Mouse (Mus musculus): ENCODE results near the gene Fbxo2. TPM values are rescaled to one million over a fixed set of nuclear protein-coding genes. Genes with fewer than 3 reads are reported as not detected.
"Not testable (repeated sequence)": the region's sequence is repeated elsewhere in the genome, so short reads cannot be mapped to it uniquely, and the experiment has no call there.

The Fbxo2 gene
- total RNA-seq, 4 experiments from 2014 or later, result 109 to 123 (median 113) TPM

DNA sequence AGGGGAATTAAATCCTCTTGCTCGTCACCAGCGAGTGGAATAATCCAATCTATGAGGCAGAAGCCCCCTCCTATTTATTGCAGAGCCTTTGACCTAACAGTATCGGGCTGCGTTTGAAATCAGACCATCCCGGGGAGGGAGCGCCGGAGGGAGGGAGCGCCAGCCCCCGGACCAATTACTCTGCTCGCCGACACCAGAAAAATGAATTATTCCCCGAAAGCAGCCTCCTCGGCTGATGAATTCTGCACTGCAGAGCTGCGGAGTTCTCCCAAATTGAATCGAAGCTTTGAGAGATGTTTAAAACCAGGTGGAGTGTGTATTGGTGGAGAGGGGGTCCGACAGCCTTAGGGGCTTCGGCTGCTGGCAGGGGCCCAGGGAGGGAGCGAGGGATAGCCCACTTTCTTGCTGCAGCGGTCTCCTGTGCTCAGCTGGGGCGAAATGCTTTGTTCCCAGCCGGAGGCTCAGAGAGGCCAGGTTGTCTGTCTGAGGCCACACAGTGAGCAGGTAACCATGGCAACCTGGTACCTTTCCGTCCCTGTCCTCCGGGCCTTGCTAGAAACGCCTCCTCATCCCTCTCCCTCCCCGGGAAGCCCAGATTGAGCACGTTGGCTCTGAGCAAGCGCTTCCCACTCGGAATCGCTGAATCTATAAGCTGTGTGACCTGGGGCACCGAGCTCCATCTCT, 13.5 kb downstream of the Fbxo2 start:
- peak in 1 of 2 experiments; percentile 82 for DNase-seq (ENCODE audit: low spot score in 2 of 2)

DNA sequence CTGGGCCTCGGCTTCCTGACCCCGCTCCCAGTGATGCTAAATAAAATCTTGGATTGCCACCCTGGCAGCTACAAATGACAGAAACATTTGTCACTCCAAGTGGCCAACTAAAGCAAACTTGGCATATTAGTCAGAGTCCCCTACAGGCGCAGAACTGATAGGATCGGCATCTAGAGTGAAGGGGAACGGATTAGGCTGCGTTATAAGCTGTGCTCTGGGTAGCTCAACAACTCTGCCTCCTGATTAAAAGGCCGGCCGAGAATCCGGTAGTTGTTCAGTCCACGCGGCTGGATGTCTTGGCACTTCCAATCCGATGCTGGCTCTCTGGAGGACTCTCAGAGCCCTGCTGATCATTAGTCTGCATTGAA, 14.1 kb downstream of the Fbxo2 start:
- no peak for DNase-seq (ENCODE audit: low spot score in 2 of 2)

DNA sequence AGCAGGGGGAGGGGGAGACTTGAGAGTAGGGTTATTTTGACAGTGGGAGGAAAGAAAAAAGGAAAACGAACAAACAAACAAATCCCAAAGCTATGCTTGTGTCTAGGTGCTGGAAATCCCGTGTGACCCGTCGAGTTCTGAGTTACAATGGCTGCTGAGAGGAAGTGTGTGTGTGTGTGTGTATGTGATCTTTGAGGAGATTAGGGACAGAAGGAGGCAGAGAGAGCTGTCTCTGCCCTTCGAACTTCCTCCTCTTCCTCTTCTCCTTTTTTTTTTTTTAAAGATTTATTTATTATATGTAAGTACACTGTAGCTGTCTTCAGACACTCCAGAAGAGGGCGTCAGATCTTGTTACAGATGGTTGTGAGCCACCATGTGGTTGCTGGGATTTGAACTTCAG, 16.2 kb downstream of the Fbxo2 start:
- DNase-seq (ENCODE audit: low spot score in 2 of 2), result not testable (repeated sequence)

DNA sequence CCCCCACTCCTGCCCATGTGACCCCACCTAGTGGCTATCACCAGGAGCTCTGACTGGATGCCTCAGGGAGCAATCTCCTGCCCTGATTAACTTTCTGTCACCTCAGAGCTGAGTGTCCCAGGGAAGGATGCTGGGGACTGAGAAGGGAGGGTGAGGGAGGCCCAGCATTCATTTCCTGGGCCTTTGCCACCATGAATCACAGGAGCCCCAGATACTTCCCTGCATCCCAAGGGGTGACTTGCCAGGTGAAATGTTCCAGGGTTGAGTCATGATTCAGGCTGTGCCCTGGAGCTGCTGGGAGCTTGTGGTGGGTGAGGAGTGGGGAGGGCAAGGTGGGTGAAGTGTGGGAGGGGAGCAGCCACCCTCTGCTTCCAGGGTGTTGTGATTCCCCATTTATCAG, 17.3 kb downstream of the Fbxo2 start:
- DNase-seq (ENCODE audit: low spot score in 2 of 2), result no peak

DNA sequence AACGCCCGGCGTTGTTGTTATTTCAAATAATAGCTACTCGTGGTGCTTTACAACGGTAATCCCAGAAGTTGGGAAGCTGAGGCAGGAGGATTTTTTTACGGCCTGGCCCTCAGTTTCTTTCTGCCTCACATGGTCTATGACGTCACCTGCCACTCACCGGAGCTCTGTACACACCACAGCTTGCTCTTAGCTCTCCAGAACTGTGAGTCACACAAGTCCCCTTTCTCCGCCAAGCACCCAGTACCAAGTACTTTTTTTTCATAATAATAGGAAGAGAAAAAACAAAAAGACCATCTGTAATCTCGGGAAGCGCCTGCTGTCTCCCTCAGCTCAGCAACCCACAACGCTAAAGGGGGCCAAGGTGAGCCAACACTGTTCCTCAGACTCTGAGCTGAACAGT, 21.1 kb downstream of the Fbxo2 start:
- no peak for DNase-seq (ENCODE audit: low spot score in 2 of 2)

DNA sequence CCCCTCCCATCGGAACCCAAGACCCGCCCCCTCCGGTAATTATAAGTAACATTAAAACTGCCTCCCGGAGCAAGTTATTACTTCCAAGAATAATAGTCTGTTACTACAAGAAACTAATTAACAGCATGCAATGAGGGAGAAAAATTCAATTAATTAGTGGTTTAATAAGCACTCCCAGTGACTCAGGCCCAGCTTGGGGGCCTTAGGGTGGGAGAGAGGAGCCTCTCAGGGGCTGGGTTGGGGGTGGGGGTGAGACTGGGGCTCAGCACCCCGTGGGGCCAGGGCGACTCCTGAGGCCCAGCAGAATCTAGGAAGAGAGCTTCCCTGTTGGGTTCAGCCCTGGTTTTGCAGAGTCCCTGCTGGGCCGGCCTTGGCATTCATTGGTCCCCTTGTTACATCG, 21.9 kb downstream of the Fbxo2 start:
- no peak for DNase-seq (ENCODE audit: low spot score in 2 of 2)

DNA sequence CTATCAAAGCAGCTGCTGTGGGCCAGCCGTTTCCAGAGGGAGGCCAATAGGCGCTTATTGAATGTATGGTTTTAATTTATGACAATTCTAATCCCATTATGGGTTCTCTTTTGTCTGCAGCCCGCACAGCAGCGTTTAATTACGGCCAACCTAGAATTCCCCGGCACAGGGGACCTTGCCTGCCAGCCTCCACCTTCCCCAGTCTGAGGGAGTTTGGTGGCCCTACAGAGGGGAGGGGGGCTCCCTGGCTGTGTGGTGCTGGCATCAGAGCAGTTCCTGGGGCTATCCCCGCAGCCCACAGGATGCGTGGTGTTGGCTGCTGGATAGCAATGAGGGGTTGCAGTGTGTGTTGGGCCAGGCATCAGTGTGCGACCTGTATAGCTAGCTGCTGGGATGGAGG, 24.1 kb downstream of the Fbxo2 start:
- DNase-seq (ENCODE audit: low spot score in 2 of 2), result no peak

DNA sequence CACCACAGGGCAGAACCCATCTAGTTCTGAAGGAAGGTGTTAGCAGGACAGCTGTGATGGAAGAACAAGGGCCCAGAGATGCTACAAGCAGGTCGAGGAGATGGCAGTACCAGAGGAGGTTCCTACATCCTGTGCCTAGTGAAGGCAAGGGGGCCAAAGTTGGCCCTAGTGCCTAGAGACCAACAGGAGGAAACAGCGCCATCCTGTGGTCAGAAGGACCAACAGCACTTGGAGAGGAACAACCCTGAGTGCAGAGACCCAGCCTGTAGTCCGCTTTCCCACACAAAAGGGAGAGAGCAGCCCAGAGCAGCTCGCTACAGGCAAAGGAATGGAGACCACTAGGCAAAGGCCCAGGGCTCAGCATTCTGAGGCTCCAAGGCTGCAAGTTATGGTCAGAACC, 25.4 kb downstream of the Fbxo2 start:
- no peak for DNase-seq (ENCODE audit: low spot score in 2 of 2)

DNA sequence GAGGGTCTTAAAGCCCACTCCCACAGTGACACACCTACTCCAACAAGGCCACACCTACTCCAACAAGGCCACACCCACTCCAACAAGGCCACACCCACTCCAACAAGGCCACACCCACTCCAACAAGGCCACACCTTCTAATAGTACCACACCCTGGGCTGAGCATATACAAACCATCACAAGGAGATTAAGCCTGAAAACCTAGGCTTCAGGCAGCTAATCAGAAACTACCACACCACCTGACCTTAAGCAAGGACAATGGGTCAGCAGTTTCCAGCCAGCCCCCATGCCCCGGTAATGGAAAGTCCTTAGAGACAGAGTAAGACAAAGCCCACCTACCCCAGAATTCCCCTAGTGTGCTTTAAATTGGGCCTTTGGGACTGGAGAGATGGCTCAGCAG, 28.3 kb downstream of the Fbxo2 start:
- not testable (repeated sequence) for DNase-seq (ENCODE audit: low spot score in 2 of 2)

DNA sequence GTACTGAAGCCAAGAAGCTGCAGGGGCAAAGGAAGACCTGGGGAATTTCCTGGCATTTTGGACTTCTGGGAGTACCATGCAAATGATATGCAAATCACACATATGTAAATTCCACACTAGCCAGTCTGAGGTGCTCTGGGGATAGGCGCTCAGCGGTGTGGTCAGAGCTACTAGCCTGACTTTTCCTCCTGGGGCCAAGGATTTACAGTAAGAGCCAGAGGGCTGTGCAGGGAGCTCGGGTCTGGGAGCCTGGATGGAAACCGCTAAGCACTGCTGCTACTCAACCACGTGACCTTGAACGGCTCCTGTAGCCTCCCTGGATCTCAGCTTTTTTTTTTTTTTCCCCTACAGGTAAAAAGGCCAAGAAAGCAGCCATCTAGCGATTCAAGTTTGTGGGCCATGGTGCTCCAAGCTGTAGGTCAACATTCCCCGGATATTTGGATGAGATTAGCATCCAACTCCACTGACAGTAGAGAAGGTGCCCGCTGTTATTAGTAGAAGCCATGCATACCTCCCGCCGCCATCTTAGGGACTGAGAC, 32.4 kb downstream of the Fbxo2 start:
- no peak for DNase-seq (ENCODE audit: low spot score in 2 of 2)

DNA sequence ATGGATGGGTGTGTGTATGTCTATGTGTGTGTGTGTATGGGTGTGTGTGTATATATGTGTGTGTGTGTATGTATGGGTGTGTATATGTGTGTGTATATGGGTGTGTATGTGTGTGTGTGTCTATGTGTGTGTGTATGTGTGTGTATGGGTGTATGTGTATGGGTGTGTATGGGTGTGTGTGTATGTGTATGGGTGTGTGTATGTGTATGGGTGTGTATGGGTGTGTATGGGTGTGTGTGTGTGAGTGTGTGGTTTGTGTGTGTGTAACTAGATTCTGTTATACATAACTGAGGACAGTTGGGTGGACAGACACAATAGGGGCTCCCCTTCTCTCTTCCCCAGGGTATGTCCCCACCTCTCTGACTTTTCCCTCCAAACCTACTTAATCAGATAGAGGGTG, 34.0 kb downstream of the Fbxo2 start:
- DNase-seq (ENCODE audit: low spot score in 2 of 2), result no peak

DNA sequence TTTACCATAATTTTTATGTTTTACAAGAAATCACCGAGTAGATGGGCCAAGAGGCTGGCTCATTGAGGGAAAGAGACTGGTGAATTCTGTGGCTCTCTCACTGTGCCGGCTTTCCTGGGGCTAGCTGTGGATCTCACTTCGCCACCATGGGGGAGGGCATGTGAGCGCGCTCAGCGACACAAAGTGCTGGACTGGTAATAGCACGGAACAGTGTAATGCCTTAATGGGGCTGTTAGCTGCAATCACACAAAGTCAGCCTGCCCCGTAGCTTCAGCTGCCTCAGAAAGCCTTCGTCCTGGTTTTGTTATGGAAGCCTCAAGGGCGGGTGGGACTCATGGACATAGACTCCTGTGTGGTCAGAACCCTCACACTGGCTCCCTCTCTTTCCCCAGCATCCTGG, 38.3 kb downstream of the Fbxo2 start:
- DNase-seq (ENCODE audit: low spot score in 2 of 2), result no peak

DNA sequence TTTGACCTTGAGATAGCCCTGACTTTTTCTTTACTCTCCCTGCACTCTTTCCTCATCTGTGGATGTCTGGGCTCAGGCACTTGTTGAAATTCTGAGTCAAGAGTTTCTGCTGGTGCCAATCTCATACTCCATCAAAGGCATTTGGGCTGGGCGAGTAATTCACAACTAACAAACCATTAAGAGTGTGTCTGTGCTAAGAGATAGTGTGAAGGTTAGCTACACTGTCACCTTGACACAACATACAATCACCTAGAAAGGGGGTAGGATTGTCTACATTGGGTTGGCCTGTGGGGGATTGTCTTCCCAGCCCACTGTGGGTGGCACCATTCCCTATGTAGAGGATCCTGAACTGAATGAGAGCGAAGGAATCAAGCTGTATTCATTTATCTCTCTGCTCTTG, 43.1 kb downstream of the Fbxo2 start:
- no peak for DNase-seq (ENCODE audit: low spot score in 2 of 2)

DNA sequence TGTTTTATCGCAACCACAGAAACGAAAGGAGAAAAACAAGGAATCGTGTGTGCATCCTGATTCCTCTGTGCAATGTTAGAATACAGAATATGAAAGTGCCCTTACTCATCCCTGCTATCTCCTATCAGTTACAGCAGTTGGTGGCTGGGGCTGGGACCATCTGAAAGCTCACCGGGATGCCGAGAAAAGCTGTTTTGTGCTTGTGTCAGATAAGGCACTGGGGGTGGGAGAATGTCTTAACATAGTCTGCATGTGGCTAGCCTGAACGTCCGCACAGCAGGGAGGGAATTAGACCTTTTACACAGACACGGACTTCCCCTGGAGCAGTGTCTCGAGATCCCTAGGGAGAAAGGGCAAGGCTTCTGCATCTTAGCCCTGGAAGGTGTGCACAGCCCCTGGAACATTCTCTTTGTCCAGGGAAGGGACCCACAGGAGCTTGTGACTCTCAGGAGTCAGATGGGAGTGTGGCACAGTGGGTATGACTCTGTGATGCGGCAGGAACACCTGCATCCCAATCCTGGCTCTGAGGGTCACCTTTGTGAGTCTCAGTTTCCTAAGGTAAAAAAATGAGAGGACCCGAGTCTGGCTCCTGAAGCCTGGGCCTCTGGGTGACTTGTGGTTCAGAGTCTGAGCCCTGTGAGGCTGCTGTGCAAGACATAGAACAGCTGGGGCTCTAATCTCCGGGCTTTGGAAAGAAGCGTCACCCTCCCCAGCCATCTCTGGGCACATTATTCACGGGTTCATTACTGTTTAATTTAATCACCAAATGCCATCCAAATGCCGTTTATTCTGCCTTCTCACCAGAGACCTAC, 43.8 kb downstream of the Fbxo2 start:
- no peak for DNase-seq (ENCODE audit: low spot score in 2 of 2)

DNA sequence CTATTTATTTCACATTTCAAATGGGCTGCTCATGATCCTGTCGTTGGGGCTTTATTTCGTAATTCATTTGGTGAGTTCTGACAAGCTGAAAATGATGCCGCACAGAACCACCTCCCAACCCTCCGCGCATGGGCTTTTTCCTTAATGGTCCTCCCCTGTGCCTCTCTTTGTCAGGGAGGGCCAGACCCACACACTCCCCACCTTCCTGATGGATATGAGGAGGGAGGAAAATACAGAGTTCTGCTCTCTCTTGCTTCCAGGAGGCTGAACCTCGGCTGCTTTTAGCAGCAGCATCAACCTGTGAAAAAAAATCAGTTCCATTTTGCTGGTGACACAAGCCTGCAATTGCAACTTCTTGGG, 44.4 kb downstream of the Fbxo2 start:
- no peak for DNase-seq (ENCODE audit: low spot score in 2 of 2)

DNA sequence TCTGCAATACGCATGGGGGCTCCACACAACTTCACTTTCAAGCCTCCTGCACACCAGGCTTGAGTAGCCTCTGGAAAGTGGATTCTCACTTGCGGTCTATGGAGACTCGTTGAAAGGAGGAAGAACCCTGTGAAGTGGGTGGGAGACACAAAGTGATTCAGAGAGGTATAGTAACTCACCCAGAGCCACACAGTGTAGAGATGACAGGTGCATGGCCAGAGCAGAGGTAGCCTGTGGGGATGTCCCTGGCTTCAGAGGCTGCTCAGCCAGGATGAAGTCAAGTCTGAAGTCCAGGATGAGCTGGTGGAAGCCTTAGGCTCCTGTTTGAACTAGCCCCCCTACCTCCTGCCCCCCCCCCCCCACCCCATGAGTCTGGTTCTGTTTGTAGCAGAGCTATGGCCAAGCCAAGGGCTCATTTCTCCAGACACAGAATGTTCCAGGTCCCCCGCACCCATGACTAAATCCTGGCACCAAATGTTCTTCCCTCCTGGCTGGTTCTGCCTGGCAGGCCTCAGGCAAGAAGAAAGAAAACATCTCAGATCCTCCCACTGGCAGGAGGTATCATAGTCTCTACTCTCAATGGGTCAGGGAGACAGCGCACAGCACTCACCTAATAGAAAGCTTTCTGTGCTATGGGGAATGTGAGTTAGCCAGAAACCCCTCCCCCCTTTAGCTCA, 54.2 kb downstream of the Fbxo2 start:
- DNase-seq (ENCODE audit: low spot score in 2 of 2), result peak; percentile 31 to 75

DNA sequence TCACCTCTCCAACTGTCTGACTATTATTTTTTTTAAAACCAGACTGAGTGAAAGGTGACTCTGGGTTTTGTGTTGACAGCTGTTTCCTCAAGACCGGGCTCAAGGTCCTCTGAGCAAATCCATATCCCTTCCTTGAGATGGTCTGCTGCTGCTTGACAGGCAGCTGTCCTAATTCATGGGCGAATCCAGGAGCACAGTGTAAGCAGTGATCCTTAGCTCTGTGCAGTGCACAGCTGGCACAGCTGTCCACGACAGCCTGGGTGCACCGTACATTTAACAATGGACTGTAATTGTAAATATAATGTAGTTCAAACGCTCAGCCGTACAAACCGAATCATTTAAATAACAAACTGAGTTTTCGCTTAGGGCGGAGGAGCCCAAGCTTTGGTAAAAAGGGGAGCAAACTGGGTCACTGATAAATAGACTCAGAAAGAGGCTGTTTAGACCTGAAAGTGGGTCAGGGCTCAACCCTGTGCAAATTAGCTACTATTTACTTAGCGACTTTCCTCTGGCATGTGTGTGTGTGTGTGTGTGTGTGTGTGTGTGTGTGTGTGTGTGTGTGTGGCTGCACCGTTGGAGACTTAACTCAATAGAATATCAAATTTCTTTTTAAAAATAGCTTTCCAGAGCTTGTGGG, 55.0 kb downstream of the Fbxo2 start:
- DNase-seq (ENCODE audit: low spot score in 2 of 2), result no peak

Small RNA genes lying within 50 kb of the gene (microRNA-seq; reads per million reads assigned to microRNA genes)
- 0.22 to 1.3 reads per million in 2 experiments for gene Mir7022

Other genes starting within 250 kb of the Fbxo2 start
- 10 to 100 TPM; 12.1 to 16.3 (median 14.1) TPM for gene Plod1, start 223.9 kb upstream of the Fbxo2 start, total RNA-seq (2022)
- 10 to 100 TPM; 26.2 to 28.7 (median 27.5) TPM for gene 2510039O18Rik, start 219.7 kb upstream of the Fbxo2 start, total RNA-seq (2022)
- not detected for gene Nppb, start 174.8 kb upstream of the Fbxo2 start, total RNA-seq (2022)
- under 1 TPM in 2 of 4 experiments, not detected in 2; 0.59 to 0.74 TPM for gene Nppa, start 159.9 kb upstream of the Fbxo2 start, total RNA-seq (2022)
- gene Clcn6, start 121.8 kb upstream of the Fbxo2 start, total RNA-seq (2022), result 10 to 100 TPM; 92.3 to 94.8 (median 93.8) TPM
- 10 to 100 TPM; 26.7 to 36.9 (median 31.1) TPM for gene Mthfr, start 121.5 kb upstream of the Fbxo2 start, total RNA-seq (2022)
- gene Agtrap, start 72.6 kb upstream of the Fbxo2 start, total RNA-seq (2022), result 10 to 100 TPM in 2 of 4 experiments, 1 to 10 TPM in 2; 9.1 to 13.5 (median 10.6) TPM
- 10 to 100 TPM; 15.8 to 18.8 (median 16.4) TPM for gene Mad2l2, start 30.2 kb upstream of the Fbxo2 start, total RNA-seq (2022)
- gene Draxin, start 29.9 kb upstream of the Fbxo2 start, total RNA-seq (2022), result under 1 TPM; 0.23 to 0.38 (median 0.30) TPM
- gene Fbxo6, start 8.5 kb upstream of the Fbxo2 start, total RNA-seq (2022), result 10 to 100 TPM; 30.7 to 39.0 (median 36.2) TPM
- 100 to 1,000 TPM; 142 to 153 (median 149) TPM for gene Fbxo44, start 139 bp upstream of the Fbxo2 start, total RNA-seq (2022)
- 10 to 100 TPM; 23.4 to 28.3 (median 26.2) TPM for gene Disp3, start 127.3 kb downstream of the Fbxo2 start, total RNA-seq (2022)